Mouse (Mus musculus) neural tube, embryonic 13.5 days (tissue): Measurements from ENCODE around the gene Klk7. TPM values are rescaled to one million over a fixed set of nuclear protein-coding genes. Genes with fewer than 3 reads are reported as not detected.

Source experiments
- ATAC-seq: fragments of 200-750 bp; cut with Nextera tagmentation; 2 replicates; pipeline ENCODE4 v1.8.0; 2017; ENCODE audit warnings: low read depth, mild to moderate bottlenecking, moderate TSS enrichment, moderate library complexity
- H3K27ac ChIP-seq: fragments of 300-500 bp; sonication (generic); replicated peaks from 2 replicates; pipeline ENCODE4 v1.5.1; 2015; ENCODE audit warnings: moderate library complexity, mild to moderate bottlenecking, inconsistent platforms
- H3K27me3 ChIP-seq: fragments of 300-500 bp; sonication (generic); 2 replicates; pipeline ENCODE4 v1.6.1; 2015; ENCODE audit warnings: mild to moderate bottlenecking, inconsistent platforms
- H3K36me3 ChIP-seq: fragments of 300-500 bp; sonication (generic); 2 replicates; pipeline ENCODE4 v1.6.1; 2015; ENCODE audit warnings: mild to moderate bottlenecking, inconsistent platforms
- H3K4me1 ChIP-seq: fragments of 300-500 bp; sonication (generic); replicated peaks from 2 replicates; pipeline ENCODE4 v1.6.1; 2015; ENCODE audit warnings: inconsistent platforms
- H3K4me2 ChIP-seq: fragments of 300-500 bp; sonication (generic); 2 replicates; pipeline ENCODE4 v1.6.1; 2015; ENCODE audit warnings: inconsistent platforms, mild to moderate bottlenecking, moderate library complexity
- H3K4me3 ChIP-seq: fragments of 300-500 bp; sonication (generic); 2 replicates; pipeline ENCODE4 v1.5.1; 2015; ENCODE audit warnings: mild to moderate bottlenecking, inconsistent platforms
- H3K9ac ChIP-seq: fragments of 300-500 bp; sonication (generic); 2 replicates; pipeline ENCODE4 v1.6.1; 2015; ENCODE audit warnings: moderate library complexity, mild to moderate bottlenecking, inconsistent platforms
- H3K9me3 ChIP-seq: fragments of 300-500 bp; sonication (generic); 2 replicates; pipeline ENCODE4 v1.6.1; 2016; ENCODE audit warnings: inconsistent platforms
- WGBS: fragments of 180-500 bp; shearing (Covaris S2); methylation state at CpG from one replicate; pipeline ENCODE4 v1.1.7; 2015; 5-methylcytosine and 5-hydroxymethylcytosine counted together
- polyA plus RNA-seq: library from polyadenylated mRNA; unstranded; fragments of >200 nt; fragmentation: Nextera tagmentation; extraction: Ambion mirVana; gene quantifications from 2 replicates; pipeline ENCODE4 v1.2.1, GENCODE M21; 2015

The Klk7 gene
- polyA plus RNA-seq, 1 experiment from 2014 or later = not detected

DNA sequence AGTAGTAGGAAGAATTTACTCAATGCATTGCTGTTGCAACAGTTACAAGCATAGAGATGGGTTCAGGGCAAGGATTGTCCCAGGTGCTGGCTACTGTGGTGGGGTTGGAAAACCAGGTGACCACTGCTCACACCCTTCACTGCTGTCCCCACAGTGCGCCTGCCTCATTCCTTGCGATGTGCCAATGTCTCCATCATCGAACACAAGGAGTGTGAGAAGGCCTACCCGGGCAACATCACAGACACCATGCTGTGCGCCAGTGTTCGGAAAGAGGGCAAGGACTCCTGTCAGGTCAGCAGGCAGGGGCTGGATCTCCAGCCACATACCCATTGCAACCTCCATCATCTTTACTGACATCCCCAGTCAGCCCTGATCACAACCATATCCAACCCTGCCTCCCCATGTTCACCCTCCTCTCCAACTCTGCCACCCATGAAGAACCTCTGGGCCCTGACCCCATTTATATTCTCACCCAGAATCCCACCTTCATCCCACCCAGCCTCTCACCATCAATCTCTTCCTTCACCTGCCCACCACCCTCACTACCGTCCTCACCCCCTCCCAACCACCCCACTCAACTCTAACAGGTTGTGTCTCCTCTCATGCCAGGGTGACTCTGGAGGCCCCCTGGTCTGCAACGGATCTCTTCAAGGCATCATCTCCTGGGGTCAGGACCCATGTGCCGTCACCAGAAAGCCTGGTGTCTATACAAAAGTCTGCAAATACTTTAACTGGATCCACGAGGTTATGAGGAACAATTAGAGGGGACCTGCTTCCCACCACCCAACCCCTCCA, 32.7 kb upstream of the Klk7 start:
- no peak overlapping the region for H3K9ac ChIP-seq
- no peak overlapping the region for H3K4me3 ChIP-seq
- H3K4me2 ChIP-seq = no peak overlapping the region
- H3K36me3 ChIP-seq = no peaks in the 10 kb centered on the region
- WGBS = 91% methylated on average over 10 of the region's 10 CpGs
- H3K4me1 ChIP-seq = peaks cover 5% of the 10 kb centered on the region; the same call in 1 of the 2 replicates
- no peak for ATAC-seq
- no peaks in the 10 kb centered on the region for H3K9me3 ChIP-seq
- H3K27ac ChIP-seq = no peak overlapping the region
- peaks cover 7% of the 10 kb centered on the region for H3K27me3 ChIP-seq

DNA sequence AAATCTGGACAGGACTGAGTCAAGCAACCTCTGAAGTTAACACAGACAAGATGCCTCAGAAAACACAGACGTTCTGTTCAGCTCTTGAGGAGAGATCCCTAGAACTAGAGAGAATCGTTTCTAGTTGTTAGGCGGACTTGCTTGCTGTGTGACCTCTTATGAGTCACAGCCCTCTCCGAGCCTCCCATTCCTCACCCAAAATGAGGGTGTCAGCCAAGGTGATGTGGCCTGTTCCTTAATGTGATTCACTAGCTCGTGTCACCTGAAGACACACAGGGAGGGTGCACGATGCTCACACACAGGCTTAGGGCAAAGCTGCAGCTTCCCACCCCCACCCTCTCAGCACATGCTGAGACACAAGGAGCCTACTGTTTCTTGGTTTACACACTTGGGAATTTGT, 30.9 kb upstream of the Klk7 start:
- Histone ChIP-seq H3K4me1 (peaks cover 5% of the 10 kb centered on the region; the same call in 1 of the 2 replicates), H3K4me2 (no peak overlapping the region), H3K9me3 (no peaks in the 10 kb centered on the region), H3K36me3 (no peaks in the 10 kb centered on the region), H3K27ac (no peak overlapping the region), H3K27me3 (peaks cover 9% of the 10 kb centered on the region), H3K4me3 (no peak overlapping the region), H3K9ac (no peak overlapping the region)
- ATAC-seq = no peak
- 69% methylated on average over 6 of the region's 6 CpGs for WGBS

DNA sequence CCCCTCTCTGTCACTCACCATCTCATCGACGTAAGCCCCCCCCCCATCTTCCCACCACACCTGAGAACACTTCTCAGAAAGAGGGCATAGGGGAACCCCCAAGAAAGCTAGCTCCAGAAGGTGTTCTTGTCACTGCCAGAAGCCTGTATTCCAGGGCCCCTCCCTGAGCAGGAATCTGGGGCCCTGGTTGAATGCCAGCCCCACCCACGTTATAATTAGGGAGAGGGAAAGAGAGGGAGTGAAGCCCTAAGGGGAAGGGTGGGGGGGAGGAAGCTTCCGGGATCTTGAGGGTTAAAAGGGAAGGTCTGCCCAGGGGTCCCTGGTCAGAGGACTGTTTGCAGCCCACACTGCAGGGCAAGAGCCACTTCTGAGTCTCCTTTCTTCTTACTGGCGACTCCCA, 30.3 kb upstream of the Klk7 start, which contains the start of gene Klk10:
Gene Klk10 (plus strand): TSS at position 290 of the 400 bp plus-strand sequence.
- WGBS = 52% methylated on average over 5 of the region's 5 CpGs
- Histone ChIP-seq H3K4me1 (peaks cover 5% of the 10 kb centered on the region; the same call in 1 of the 2 replicates), H3K4me3 (no peak within 1 kb of the TSS)

DNA sequence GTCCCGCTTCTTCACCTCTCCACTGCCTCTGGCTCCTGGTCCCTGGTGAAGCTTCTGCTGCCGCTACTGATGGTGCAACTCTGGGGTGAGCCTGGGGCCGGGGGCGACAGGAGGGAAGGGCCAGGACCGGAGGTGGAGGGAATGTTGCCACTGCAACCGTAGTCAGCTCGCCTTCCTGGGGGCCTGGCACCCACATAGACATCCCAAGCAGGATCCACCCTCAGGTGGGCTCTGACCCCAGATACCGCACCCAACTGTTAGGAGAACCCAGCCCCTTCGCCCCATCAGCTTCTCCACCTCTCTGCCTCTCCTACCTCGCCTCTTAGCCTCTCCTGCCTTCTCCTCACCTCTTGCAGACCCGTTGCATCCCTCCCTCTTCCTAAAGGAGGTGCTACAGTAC, 29.6 kb upstream of the Klk7 start:
- Histone ChIP-seq H3K4me1 (peaks cover 5% of the 10 kb centered on the region; the same call in 1 of the 2 replicates), H3K4me2 (no peak overlapping the region), H3K27me3 (peaks cover 9% of the 10 kb centered on the region), H3K9me3 (no peaks in the 10 kb centered on the region), H3K9ac (no peak overlapping the region), H3K27ac (no peak overlapping the region), H3K36me3 (no peaks in the 10 kb centered on the region), H3K4me3 (no peak overlapping the region)
- WGBS = 88% methylated on average over 11 of the region's 11 CpGs
- no peak for ATAC-seq

More for the DNA sequence above, 30.3 kb upstream of the Klk7 start, which contains the start of gene Klk10:
- peaks cover 9% of the 10 kb centered on the region for H3K27me3 ChIP-seq
- H3K27ac ChIP-seq = no peak within 1 kb of the TSS
- no peak within 1 kb of the TSS for H3K4me2 ChIP-seq
- H3K9ac ChIP-seq = no peak within 1 kb of the TSS
- no peak for ATAC-seq
- H3K9me3 ChIP-seq = no peaks in the 10 kb centered on the region
- H3K36me3 ChIP-seq = no peaks in the 10 kb centered on the region

DNA sequence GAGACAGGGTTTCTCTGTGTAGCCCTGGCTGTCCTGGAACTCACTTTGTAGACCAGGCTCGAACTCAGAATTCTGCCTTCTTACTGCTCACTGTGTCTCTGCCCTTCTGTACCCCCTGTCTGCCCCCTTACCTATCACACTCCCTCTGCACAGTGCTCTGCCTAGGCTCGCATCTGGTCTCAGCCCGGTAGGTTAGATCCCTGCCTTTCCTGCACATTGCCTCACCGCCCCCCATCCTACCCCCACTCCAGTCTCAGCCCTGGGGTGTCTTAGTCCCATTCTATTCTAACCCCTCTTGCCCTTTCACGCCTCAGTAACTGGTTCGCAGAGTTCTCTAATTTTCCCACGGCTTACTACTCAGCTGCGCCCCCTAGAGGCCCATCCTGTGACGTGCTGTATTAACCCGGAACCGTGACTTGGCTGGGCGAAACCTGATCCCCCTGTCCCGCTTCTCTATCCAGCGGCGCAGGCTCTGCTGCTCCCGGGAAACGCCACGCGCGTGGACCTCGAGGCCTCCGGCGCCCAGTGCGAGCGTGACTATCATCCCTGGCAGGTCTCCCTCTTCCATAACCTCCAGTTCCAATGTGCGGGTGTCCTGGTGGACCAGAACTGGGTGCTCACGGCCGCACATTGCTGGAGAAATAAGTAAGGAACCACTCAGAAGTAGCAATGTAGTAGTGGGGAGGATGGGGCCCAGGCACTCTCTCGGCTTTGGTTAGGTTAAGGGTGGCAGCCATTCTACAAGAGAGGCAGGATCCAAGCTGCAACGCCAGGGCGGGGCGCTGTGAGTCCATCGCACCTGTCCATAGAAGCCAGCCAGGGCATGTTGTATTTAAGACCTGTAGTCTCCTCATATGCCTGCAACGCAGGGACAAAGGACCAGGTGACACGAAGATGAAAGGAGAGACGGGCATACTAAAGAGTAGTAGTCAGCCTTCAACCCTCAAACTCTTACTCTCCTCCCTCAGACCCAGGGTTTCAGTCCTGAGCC, 28.5 kb upstream of the Klk7 start:
- Histone ChIP-seq H3K4me2 (peak overlapping the region; percentile 63), H3K9me3 (no peaks in the 10 kb centered on the region), H3K4me1 (peaks cover 5% of the 10 kb centered on the region; the same call in 1 of the 2 replicates), H3K9ac (peak overlapping the region; percentile 65), H3K27me3 (peaks cover 9% of the 10 kb centered on the region), H3K27ac (no peak overlapping the region), H3K36me3 (no peaks in the 10 kb centered on the region), H3K4me3 (peak overlapping the region; percentile 33)
- WGBS = 8% methylated on average over 36 of the region's 36 CpGs
- ATAC-seq = peak; percentile 84; the same call in 1 of the 2 replicates

DNA sequence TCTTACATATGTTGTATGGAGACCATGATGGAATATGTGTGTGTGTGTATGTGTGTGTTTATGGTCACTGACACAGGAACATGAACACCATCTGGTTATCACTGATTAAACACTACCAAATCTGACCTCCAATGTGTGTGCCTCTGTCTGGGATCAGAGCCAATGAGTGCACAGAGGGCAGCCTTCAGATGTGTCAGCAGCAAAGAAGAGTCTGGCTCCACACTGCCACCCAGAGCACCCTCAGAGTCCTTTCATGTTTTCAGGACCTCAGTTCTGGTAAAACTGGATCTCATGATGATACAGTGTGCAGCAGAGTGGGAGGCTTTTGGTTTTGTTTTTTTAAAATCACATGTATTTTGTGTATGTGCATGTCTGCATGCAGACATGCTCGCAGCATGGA, 25.8 kb upstream of the Klk7 start:
- Histone ChIP-seq H3K27me3 (peaks cover 9% of the 10 kb centered on the region; the same call in 1 of the 2 replicates), H3K9ac (no peak overlapping the region), H3K4me1 (peaks cover 5% of the 10 kb centered on the region; the same call in 1 of the 2 replicates), H3K4me2 (no peak overlapping the region), H3K9me3 (no peaks in the 10 kb centered on the region), H3K36me3 (no peaks in the 10 kb centered on the region), H3K4me3 (no peak overlapping the region), H3K27ac (no peak overlapping the region)
- ATAC-seq = no peak
- WGBS = 88% methylated on average over 1 of the region's 1 CpGs

DNA sequence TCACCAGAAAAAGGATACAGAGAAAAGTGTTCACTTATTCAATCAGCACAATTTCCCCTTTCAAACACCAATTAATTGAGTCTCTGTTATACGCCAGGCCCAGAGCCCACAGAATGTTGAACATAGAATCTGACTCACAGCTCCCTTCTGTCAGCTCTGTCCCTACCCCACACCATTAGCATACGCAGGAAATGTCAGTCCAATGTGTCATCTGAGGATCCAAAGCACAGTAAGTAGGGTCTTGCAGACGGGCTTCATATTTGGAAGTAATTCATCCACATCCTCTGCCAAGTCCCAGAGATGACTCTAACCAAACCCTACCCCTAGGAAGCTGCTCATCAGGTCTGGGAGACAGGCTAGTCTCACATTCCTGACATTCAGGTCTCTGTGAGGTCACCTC, 23.0 kb upstream of the Klk7 start:
- H3K9ac ChIP-seq = no peak overlapping the region
- H3K4me3 ChIP-seq = no peak overlapping the region
- H3K36me3 ChIP-seq = no peaks in the 10 kb centered on the region
- WGBS = 72% methylated on average over 3 of the region's 3 CpGs
- H3K4me2 ChIP-seq = no peak overlapping the region
- no peak for ATAC-seq
- no peaks in the 10 kb centered on the region for H3K9me3 ChIP-seq
- H3K27ac ChIP-seq = no peak overlapping the region
- peaks cover 5% of the 10 kb centered on the region; the same call in 1 of the 2 replicates for H3K27me3 ChIP-seq
- H3K4me1 ChIP-seq = no peaks in the 10 kb centered on the region

DNA sequence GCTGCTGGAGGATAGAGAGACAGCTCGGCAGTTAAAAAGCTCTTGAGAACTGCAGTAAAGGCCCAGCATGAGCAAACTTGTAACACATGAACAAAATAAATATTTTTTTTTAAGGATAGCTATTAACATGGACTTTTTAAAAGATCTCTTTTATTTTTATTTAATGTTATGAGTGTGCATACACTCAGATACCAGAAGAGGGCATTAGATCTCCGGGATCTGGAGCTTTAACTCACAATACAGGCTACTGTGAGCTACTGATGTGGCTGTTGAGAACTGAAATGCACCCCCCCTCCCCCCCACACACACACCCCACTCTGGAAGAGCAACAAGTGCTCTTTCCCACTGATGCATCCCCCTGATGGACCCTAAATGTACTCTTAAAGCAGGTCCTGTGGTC, 21.8 kb upstream of the Klk7 start:
- no peak overlapping the region for H3K9ac ChIP-seq

DNA sequence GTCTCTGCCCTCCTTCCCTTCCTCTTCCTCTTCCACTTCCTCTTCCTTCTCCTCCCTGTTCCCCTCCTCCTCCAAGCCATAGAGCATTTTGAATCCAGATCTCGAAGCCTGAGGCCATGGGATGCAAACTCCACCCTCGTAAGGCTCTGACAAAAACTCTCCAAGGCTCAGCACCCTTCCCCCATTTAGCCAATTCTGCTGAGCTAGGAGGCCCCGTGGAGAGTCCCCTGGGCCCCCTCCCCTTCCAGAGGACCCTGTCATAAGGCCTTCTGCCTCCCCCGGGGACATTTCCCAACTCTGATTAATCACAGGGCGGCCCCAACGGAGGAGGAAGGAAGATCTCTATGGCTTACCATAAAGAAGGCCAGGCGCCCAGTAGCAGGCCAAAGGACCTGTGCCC, 19.5 kb upstream of the Klk7 start, which contains the start of gene Klk9:
Gene Klk9 (plus strand): TSS at position 301 of the 400 bp plus-strand sequence.
- Histone ChIP-seq H3K4me1 (peaks cover 7% of the 10 kb centered on the region), H3K4me3 (no peak within 1 kb of the TSS), H3K36me3 (no peaks in the 10 kb centered on the region), H3K9ac (no peak within 1 kb of the TSS), H3K27ac (no peak within 1 kb of the TSS), H3K27me3 (peaks cover 27% of the 10 kb centered on the region), H3K9me3 (no peaks in the 10 kb centered on the region), H3K4me2 (no peak within 1 kb of the TSS)
- no peak for ATAC-seq
- WGBS = 78% methylated on average over 7 of the region's 7 CpGs

More for the DNA sequence above, 21.8 kb upstream of the Klk7 start:
- no peak overlapping the region for H3K4me3 ChIP-seq
- no peak overlapping the region for H3K4me2 ChIP-seq
- no peaks in the 10 kb centered on the region for H3K9me3 ChIP-seq
- no peak overlapping the region for H3K27ac ChIP-seq
- H3K36me3 ChIP-seq = no peaks in the 10 kb centered on the region
- ATAC-seq = no peak
- peaks cover 7% of the 10 kb centered on the region; the same call in 1 of the 2 replicates for H3K27me3 ChIP-seq
- no peaks in the 10 kb centered on the region for H3K4me1 ChIP-seq
- WGBS = 82% methylated on average over 2 of the region's 2 CpGs

DNA sequence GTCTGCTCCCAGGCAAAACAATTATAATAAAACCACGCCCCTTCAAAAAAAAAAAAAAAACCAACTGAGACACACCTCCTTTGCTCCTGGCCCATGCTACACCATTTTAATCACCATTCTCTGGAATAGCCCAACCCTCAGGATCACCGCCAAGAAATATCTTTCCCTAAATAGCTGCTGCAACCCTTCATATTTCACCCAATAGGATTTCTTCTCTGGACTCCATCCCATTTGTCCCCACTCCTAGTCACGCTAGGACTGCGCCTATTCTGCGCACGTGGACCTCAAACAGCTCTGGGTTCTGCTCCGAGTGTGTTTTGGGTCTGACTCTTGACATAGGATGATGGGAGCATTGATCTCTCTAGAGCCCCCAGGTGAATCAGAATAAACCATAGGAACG, 14.7 kb upstream of the Klk7 start:
- H3K4me3 ChIP-seq = peak overlapping the region; percentile 41
- 0 out of 2 replicates have a peak overlapping the region, but pooled peaks have one; percentile 62 for H3K9ac ChIP-seq
- no peaks in the 10 kb centered on the region for H3K36me3 ChIP-seq
- H3K9me3 ChIP-seq = no peaks in the 10 kb centered on the region
- H3K27me3 ChIP-seq = peaks cover 49% of the 10 kb centered on the region
- H3K27ac ChIP-seq = no peak overlapping the region
- peak overlapping the region; percentile 63 for H3K4me2 ChIP-seq
- peaks cover 17% of the 10 kb centered on the region for H3K4me1 ChIP-seq
- ATAC-seq = no peak
- WGBS = 6% methylated on average over 8 of the region's 8 CpGs

DNA sequence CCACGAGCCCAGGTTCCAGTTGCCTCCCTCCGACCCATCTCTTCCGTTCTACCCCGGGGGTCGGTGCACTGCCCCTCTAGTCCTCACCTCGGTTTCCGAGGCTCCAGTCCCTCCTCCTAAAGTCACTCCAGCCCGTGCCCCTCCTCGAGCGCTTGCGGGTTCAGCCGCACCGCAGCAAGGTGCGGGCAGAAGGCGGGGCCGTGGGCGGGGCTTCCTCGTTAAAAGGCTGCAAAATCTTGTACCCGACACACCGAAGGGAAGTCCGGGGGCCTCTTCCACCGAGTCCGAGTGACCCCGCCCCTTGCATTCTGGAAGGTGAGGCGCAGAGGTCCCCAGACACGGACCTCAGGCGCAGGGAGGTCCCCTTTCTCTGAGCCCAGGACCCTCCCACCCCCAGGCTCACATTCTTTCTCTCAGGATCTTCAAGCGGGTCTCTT, 13.7 kb upstream of the Klk7 start, which contains the start of gene Klk8:
Gene Klk8 (plus strand): TSS at position 245 of the 437 bp plus-strand sequence.
- peak within 1 kb of the TSS; percentile 63 for H3K4me2 ChIP-seq
- no peaks in the 10 kb centered on the region for H3K9me3 ChIP-seq
- no peak within 1 kb of the TSS for H3K27ac ChIP-seq
- under 1% methylated on average over 28 of the region's 28 CpGs for WGBS
- H3K27me3 ChIP-seq = peaks cover 49% of the 10 kb centered on the region
- H3K36me3 ChIP-seq = no peaks in the 10 kb centered on the region
- H3K4me1 ChIP-seq = peaks cover 17% of the 10 kb centered on the region
- H3K9ac ChIP-seq = peak within 1 kb of the TSS; percentile 62
- ATAC-seq = peak; percentile 57; the same call in 1 of the 2 replicates
- H3K4me3 ChIP-seq = peak within 1 kb of the TSS; percentile 41
